Mouse (Mus musculus) E14TG2a.4 (cell line): ENCODE measurements around the gene E030018B13Rik.

Experiments
- CTCF ChIP-seq: conservative IDR thresholded peaks from 2 replicates; pipeline ENCODE4 v1.5.1; 2014; ENCODE audit warnings: low read length
- NANOG ChIP-seq: IDR thresholded peaks from 2 replicates; pipeline ENCODE4 v1.6.1; 2014; ENCODE audit warnings: borderline replicate concordance, low read length, mixed read lengths

GRCm38 (mm10) chr7:63873880-63874279 lies 42.8 kb upstream of the E030018B13Rik start:
- no peak for TF ChIP-seq CTCF
- TF ChIP-seq NANOG: no peak
